Mouse (Mus musculus): ENCODE results near the gene Syt15.
A peak's percentile ranks its signal among the peaks of the same experiment; 100 is the strongest.
"Not testable (repeated sequence)": the region's sequence is repeated elsewhere in the genome, so short reads cannot be mapped to it uniquely, and the experiment has no call there.

Gene Syt15

GRCm38 (mm10) chr14:34228830-34229506, 9.6 kb downstream of the Syt15 start:
- no peak for DNase-seq (ENCODE audit: low spot score)

GRCm38 (mm10) chr14:34232340-34232739, 12.9 kb downstream of the Syt15 start:
- no peak for DNase-seq (ENCODE audit: low spot score)

DNA sequence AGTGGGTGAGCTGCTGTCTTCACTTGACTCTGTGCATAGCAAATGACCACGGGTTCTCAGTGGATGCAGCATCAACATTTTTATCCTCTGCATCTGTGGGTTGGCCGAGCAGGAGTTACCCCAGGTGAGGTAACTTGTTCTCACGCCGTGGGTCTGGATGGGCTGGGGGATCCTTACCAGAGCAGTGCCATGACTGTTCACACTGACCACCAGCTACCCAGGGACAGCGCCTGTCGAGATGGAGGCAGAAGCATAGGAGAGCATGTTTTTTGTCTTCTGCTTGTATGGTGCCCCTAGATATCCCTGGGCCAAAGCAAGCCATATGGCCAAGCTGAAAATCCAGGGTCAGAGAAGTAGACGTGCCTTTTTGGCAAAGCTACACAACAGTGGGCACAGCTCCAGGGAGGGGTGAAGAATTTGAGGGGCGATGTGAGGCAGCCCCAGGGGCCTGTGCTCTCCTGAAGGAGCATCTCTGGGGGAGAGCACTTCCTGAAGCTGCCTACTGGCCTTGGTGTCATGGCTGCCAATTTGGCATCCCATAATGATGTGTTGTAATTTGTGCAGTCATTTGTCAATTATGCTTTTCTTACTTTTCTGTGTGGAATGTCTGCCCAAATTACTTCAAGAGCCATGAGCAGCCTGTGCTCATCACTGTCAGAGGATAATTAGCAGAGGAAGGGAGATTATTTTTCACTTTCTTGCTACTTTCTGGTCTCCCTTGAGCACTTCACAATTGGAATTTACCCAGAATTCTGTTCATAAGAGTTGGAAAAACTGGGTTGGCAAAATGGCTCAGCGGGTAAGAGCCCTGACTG, 13.7 kb downstream of the Syt15 start:
- no peak for DNase-seq (ENCODE audit: low spot score)

DNA sequence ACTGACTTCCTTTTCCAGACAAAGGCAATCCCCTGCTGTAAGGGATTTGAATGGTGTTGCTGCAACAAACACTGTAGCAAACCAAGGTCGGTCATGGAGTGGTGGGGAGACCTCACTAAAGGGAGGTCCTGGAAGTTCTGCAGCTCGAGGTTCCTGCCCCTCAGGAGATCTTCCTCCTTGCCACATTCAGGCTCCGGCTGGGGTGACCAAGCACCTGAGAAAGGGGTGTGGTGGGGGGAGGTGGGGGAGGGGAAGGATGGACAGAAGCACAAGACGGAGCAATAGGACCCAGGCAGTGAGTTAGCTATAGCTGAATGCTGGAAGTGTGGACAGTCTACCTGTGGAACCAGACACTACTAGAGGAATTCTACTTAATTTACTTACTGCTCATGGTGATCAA, 14.5 kb downstream of the Syt15 start:
- DNase-seq (ENCODE audit: low spot score) = no peak

- peak; percentile 83 for DNase-seq (ENCODE audit: low spot score)
Observed at GRCm38 (mm10) chr14:34234630-34235380, 15.4 kb downstream of the Syt15 start.

DNA sequence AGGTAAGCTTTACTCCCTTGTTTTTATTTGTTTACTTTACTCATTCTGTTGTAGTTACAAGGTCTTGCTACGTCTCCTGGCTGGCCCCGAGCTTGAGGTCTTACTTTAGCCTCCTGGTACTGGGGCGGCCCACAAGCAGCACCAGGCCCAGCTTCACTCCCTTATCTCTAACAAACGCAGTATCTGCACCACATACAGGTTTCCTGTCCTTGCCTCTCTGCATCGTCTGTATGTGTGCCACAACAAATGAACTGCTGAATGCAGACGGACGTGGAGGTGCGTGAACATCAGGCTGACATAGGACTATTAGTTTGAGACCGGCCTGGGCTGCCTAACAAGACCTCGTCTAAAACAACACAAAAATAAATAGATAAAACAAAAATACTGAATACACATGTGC, 20.9 kb downstream of the Syt15 start:
- no peak for DNase-seq (ENCODE audit: low spot score)

GRCm38 (mm10) chr14:34240676-34241075, 21.3 kb downstream of the Syt15 start:
- no peak for DNase-seq (ENCODE audit: low spot score)

DNA sequence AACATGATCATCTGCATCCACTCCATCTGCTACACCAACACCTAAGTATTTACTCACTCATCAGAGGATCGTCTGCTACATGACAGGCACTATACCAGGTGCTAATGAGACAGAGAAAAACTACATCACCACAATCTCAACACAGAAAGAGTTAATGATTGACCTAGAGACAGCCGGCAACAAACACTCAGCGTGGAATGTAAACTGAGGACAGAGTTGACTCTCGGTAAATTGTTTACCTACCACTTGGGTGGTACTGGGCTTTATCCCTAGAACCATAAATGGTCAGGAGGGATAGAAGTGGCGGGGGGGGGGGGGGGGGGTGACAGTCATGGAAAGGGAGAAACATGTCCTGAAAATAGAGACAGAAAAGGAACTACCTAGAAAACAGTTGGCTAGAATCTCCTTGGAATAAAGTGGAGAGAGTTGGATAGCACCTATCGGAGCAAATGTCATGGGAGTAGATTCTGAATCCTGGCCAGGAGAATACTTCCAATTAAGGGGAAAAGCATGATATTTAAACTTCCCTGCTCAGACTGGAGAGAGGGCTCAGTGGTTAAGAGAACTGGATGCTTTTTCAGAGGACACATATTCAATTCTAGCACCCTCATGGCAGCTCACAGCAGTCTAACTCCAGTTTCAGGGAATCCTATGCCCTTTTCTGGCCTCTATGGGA, 33.2 kb downstream of the Syt15 start:
- DNase-seq (ENCODE audit: low spot score) = no peak

DNA sequence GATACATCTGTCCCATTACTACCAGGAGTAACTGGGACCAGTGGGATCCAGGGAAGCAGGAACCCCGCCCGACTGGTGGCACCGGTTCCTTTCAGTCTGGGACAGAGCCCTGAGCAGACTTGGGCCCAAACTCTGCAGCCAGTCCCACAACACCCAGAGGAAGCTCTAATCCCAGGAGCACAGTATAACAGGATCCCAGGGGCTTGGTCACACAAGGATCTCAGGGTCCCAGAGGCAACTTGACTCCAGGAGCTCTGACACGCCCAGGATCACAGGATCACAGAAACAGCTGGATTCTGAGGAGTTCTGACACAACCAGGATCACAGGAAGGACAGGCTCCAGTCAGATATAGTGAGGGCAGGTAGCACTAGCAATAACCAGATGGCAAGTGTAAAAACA, 33.9 kb downstream of the Syt15 start:
- DNase-seq (ENCODE audit: low spot score) = no peak

- DNase-seq (ENCODE audit: low spot score) = not testable (repeated sequence)
Observed at GRCm38 (mm10) chr14:34258525-34258924, 39.1 kb downstream of the Syt15 start.

DNA sequence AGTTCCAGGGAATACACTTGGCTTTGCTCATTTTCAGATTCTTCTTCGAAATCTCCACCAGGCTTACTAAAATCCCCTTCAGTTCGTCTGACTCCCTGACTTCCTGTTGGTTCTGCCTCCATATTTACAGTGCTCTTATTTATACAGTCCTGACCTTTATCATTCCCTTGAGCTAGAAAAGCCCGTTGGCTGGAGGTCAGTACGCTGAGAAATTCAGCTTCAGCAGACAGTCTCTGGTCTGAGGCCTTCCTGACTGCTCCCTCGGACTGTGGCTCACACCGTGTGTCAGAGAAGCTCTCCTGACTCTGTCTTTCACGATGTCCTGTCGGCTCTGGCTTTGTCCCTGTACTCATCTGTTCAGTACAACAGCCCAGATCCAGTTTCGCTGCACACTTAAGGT, 48.7 kb downstream of the Syt15 start:
- peak; percentile 4 for DNase-seq (ENCODE audit: low spot score)

DNA sequence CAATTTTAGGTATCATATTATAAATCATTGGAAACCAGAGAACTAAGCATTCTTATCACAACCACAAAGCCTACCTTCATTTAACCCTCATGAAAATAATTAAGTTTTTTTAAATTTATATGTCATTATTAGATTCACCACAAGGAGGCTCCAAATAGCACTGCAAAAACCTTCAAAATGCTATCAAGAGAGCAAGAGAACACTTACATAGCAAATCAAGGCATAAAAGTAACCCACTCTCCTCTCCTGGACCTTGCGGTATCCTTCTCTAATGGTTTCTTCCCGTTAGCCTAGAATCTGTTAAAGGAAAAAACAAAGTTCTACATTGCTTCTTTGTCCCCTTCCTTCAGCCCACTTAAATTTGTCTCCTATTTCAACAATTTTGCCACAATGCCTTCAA, 53.9 kb downstream of the Syt15 start:
- peak; percentile 10 for DNase-seq (ENCODE audit: low spot score)

DNA sequence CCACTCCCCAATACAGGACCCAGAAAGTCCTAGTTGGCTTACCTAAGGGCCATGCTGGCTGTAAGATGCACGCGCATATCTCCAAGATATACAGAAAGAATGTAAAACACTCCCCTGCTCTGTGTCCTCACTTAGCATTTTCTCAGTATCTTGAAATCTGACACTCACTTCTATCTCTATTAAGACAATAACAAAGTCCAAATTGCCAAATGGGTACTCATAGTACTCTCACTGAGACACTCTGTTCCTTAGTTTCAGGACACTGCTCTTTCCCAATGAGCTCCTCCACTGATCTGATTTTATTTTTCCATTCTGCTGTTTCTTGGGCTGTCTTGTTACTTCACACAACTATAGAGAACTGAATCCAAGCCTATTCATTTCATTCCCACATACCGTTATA, 54.7 kb downstream of the Syt15 start:
- DNase-seq (ENCODE audit: low spot score) = no peak

GRCm38 (mm10) chr14:34275225-34275624, 55.8 kb downstream of the Syt15 start:
- no peak for DNase-seq (ENCODE audit: low spot score)

- no peak for DNase-seq (ENCODE audit: low spot score)
Observed at GRCm38 (mm10) chr14:34279726-34280125, 60.3 kb downstream of the Syt15 start.
